Mouse (Mus musculus) forebrain, embryonic 14.5 days (tissue): ENCODE data around the gene Rpl41. TPM values are rescaled to one million over a fixed set of nuclear protein-coding genes. Genes with fewer than 3 reads are reported as not detected.
A peak's percentile ranks its signal among the peaks of the same experiment; 100 is the strongest.
"Not testable (repeated sequence)": the region's sequence is repeated elsewhere in the genome, so short reads cannot be mapped to it uniquely, and the experiment has no call there.

Experiments
- ATAC-seq: fragments of 200-750 bp; cut with Nextera tagmentation; 2 replicates; pipeline ENCODE4 v1.8.0; 2017; ENCODE audit warnings: mild to moderate bottlenecking, moderate library complexity
- DNase-seq: peaks from one replicate; pipeline ENCODE4 v3.0.0-alpha.2; 2015; ENCODE audit warnings: low spot score
- H3K27ac ChIP-seq: fragments of 300-500 bp; sonication (generic); 2 replicates; pipeline ENCODE4 v1.5.1; 2014; ENCODE audit warnings: low read depth, mild to moderate bottlenecking, control low read depth, low read length, moderate library complexity
- H3K27me3 ChIP-seq: fragments of 300-500 bp; sonication (generic); replicated peaks from 2 replicates; pipeline ENCODE4 v1.6.1; 2014; ENCODE audit warnings: low read length, control low read depth, mixed read lengths; ENCODE audit not compliant: control insufficient read depth, insufficient read depth
- H3K36me3 ChIP-seq: fragments of 300-500 bp; sonication (generic); 2 replicates; pipeline ENCODE4 v1.6.1; 2014; ENCODE audit warnings: low read length, control low read depth; ENCODE audit not compliant: control insufficient read depth, insufficient read depth
- H3K4me1 ChIP-seq: fragments of 300-500 bp; sonication (generic); 2 replicates; pipeline ENCODE4 v1.6.1; 2014; ENCODE audit warnings: antibody characterized with exemption, low read length, control low read depth; ENCODE audit not compliant: control insufficient read depth, insufficient read depth
- H3K4me2 ChIP-seq: fragments of 300-500 bp; sonication (generic); 2 replicates; pipeline ENCODE4 v1.6.1; 2014; ENCODE audit warnings: mild to moderate bottlenecking, control low read depth, low read length
- H3K4me3 ChIP-seq: fragments of 300-500 bp; sonication (generic); 2 replicates; pipeline ENCODE4 v1.5.1; 2014; ENCODE audit warnings: low read depth, low read length, control low read depth
- H3K9ac ChIP-seq: fragments of 300-500 bp; sonication (generic); 2 replicates; pipeline ENCODE4 v1.6.1; 2014; ENCODE audit warnings: mild to moderate bottlenecking, low read length, control low read depth, moderate library complexity
- H3K9me3 ChIP-seq: fragments of 300-500 bp; sonication (generic); replicated peaks from 2 replicates; pipeline ENCODE4 v1.6.1; 2016; ENCODE audit warnings: low read length, control low read depth, mixed read lengths; ENCODE audit not compliant: control insufficient read depth
- WGBS: fragments of 180-500 bp; shearing (Covaris S2); extraction: QIAGEN DNeasy Blood & Tissue Kit; methylation state at CpG from one replicate; pipeline ENCODE4 v1.1.7; 2014; 5-methylcytosine and 5-hydroxymethylcytosine counted together
- polyA plus RNA-seq: library from polyadenylated mRNA; unstranded; fragments of >200 nt; fragmentation: Nextera tagmentation; extraction: Ambion mirVana; gene quantifications from 2 replicates; pipeline ENCODE4 v1.2.1, GENCODE M21; 2014

Gene Rpl41
- polyA plus RNA-seq, 1 experiment from 2014 or later, result 3,259 TPM

DNA sequence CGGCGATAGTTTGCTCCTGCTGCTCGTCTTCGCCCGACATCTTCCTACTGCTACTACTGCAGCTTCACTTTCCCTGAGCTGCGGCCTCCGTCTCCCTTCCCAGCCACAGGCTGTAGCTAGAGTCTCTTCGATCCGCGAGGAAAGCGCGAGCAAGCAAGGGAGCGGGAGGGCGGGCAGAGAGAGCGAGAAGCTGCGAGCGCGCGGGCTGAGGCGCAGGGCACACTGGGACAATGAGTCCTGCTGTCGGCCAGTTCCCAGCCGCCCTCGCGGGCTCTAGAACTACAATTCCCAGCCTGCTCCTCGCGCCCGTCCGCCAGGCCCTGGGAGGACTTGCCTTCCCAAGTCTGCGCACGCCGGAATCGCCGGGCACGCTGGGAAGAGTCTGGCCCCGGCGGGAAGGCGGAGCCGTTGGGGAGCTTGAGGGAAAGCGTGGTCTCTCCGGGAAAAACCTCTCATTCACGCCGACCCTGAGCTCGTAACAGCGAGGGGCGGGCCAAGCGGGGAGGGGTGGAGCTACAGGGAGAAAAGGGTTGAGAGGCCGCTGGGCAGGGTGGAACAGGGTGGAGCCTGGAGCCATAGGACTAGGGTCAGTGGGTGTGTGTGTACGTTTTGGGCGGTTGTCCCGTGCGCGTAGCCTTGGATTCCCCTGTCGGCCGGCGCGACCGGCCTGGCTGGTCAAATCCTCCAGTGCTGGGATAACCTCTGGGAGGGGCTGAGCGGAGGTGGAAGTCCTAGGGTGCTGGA lies 16.9 kb upstream of the Rpl41 start, which contains the start of gene Pa2g4:
Pa2g4 (minus strand) TSS at position 200 of the 744 bp plus-strand sequence.
- no peaks in the 10 kb centered on the region for H3K27me3 ChIP-seq
- peak within 1 kb of the TSS; percentile 96 for H3K4me2 ChIP-seq
- H3K4me3 ChIP-seq, result peak within 1 kb of the TSS; percentile 94
- peak; percentile 99 for ATAC-seq
- H3K4me1 ChIP-seq, result peaks cover 11% of the 10 kb centered on the region; the same call in 1 of the 2 replicates
- WGBS, result under 1% methylated on average over 58 of the region's 58 CpGs
- DNase-seq, result peak; percentile 99
- peak within 1 kb of the TSS; percentile 91 for H3K27ac ChIP-seq
- peaks cover 27% of the 10 kb centered on the region for H3K36me3 ChIP-seq
- H3K9ac ChIP-seq, result peak within 1 kb of the TSS; percentile 90
- no peaks in the 10 kb centered on the region for H3K9me3 ChIP-seq

DNA sequence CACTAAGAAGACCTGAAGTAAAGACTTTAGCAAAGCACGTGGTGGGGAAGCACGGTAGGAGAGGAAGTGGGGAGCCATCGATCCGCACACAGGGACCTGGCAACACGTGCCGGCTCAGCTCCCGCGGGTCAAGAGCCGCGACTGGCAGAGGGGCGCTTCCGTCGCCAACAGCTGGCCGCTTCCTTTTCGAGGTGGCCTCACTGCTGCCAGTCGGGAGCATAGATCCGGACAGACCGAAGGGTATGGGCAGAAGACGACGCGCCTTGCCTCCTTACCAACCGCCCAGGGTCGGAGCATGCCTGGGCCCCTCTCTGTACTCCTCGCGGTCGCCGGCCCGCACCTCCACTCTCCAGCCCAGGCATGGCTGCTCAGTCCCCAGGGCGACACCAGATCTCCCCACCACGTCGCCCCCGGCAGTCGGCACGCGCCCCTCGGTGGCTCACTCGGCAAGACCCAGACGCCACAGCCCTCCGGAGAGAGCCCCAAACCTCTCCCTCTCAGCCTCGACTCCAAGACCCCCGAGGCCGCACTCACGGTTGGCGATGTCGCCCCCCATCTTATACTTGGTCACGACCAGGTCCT lies 16.2 kb upstream of the Rpl41 start:
- H3K36me3 ChIP-seq, result peaks cover 34% of the 10 kb centered on the region
- H3K27me3 ChIP-seq, result no peaks in the 10 kb centered on the region
- H3K4me1 ChIP-seq, result peaks cover 11% of the 10 kb centered on the region; the same call in 1 of the 2 replicates
- peak overlapping the region; percentile 91 for H3K27ac ChIP-seq
- no peaks in the 10 kb centered on the region for H3K9me3 ChIP-seq
- peak overlapping the region; percentile 90 for H3K9ac ChIP-seq
- under 1% methylated on average over 46 of the region's 46 CpGs for WGBS
- DNase-seq (peak; percentile 24), ATAC-seq (peak; percentile 45)
- peak overlapping the region; percentile 94 for H3K4me3 ChIP-seq
- peak overlapping the region; percentile 96 for H3K4me2 ChIP-seq

DNA sequence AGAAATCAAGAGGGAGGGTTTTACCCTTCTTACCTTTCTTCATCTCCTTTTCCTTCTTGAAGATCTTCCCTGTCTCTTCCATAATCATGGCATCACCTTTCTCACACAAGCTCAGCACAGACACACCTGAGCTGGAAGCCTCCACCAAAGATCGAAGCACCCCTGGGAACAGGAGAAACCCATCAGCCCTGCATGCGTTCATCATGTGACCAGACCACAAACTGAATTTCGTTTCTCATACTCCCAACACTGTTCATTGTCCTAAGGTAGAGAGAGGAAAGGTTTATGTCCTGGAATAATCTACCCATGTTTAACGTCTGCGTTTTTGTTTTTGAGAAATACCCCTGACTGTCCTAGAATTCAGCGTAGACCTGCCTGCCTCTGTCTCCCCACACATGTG lies 14.4 kb upstream of the Rpl41 start:
- Histone ChIP-seq H3K4me3 (no peak overlapping the region), H3K27me3 (no peaks in the 10 kb centered on the region), H3K9me3 (no peaks in the 10 kb centered on the region), H3K9ac (0 out of 2 replicates have a peak overlapping the region, but pooled peaks have one; percentile 17), H3K27ac (no peak overlapping the region), H3K4me1 (peaks cover 11% of the 10 kb centered on the region; the same call in 1 of the 2 replicates), H3K36me3 (peaks cover 51% of the 10 kb centered on the region), H3K4me2 (peak overlapping the region; percentile 96; the same call in 1 of the 2 replicates)
- 89% methylated on average over 6 of the region's 6 CpGs for WGBS
- no peak for ATAC-seq
- DNase-seq, result no peak

DNA sequence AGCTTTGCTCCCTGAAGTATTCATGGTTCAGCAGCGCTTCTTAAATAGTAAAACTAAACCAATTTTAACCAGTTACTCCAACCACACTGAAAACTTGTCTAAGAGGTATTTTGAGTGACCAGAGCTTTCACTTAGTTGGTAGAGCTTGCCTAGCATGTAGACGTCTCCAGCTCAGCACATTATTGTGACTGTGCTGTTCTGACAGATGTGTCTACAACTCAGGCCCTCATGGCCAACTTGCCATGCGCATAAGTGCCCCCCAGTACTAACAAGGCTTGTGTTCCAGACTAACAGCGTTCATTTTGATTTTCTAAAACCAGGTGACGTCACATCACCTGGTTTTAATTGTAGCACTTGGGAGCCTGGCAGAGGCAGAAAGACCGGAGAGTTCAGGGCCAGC lies 7.9 kb upstream of the Rpl41 start:
- Histone ChIP-seq H3K9ac (no peak overlapping the region), H3K4me2 (no peak overlapping the region), H3K4me1 (no peaks in the 10 kb centered on the region), H3K9me3 (no peaks in the 10 kb centered on the region), H3K27me3 (no peaks in the 10 kb centered on the region), H3K27ac (no peak overlapping the region), H3K36me3 (peaks cover 52% of the 10 kb centered on the region), H3K4me3 (no peak overlapping the region)
- ATAC-seq (no peak), DNase-seq (no peak)
- WGBS, result 84% methylated on average over 6 of the region's 6 CpGs

DNA sequence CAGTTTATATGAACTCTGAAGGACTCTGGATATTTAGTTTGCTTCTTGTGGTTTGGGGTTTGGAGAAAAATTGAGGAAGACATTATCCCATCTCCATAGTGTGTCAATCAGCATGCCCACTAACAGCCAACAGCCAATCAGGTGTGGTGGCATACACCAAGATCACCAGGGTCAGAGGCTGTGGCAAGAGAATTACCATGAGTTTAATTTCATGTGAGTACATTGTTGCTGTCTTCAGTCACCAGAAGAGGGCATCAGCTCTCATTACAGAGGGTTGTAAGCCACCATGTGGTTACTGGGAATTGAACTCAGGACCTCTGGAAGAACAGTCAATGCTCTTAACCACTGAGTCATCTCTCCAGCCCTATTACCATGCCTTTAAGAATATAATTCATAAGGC lies 7.2 kb upstream of the Rpl41 start:
- Histone ChIP-seq H3K4me1 (no peaks in the 10 kb centered on the region), H3K9ac (no peak overlapping the region), H3K27ac (no peak overlapping the region), H3K9me3 (no peaks in the 10 kb centered on the region), H3K4me3 (no peak overlapping the region), H3K36me3 (peaks cover 45% of the 10 kb centered on the region), H3K27me3 (no peaks in the 10 kb centered on the region), H3K4me2 (no peak overlapping the region)
- ATAC-seq (no peak), DNase-seq (no peak)

DNA sequence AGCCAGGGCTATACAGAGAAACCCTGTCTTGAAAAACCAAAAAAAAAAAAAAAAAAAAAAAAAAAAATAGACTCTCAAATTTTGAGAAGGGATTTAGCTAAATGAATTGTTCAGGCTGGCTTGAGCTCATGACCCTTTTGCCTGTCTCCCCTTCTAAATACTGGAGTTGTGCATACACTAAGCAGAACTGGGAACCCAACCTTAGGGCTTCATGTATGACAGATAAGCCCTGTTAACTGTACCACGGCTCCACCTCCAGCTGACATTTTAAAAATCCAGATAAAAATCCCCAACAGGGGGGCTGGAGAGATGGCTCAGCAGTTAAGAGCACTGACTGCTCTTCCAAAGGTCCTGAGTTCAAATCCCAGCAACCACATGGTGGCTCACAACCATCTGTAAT lies 6.5 kb upstream of the Rpl41 start:
- not testable (repeated sequence) for H3K4me2 ChIP-seq, H3K4me1 ChIP-seq, H3K27ac ChIP-seq, ATAC-seq, H3K9ac ChIP-seq, DNase-seq, H3K9me3 ChIP-seq, H3K27me3 ChIP-seq, H3K4me3 ChIP-seq
- WGBS, result 85% methylated on average over 1 of the region's 1 CpGs
- H3K36me3 ChIP-seq, result peaks cover 38% of the 10 kb centered on the region

DNA sequence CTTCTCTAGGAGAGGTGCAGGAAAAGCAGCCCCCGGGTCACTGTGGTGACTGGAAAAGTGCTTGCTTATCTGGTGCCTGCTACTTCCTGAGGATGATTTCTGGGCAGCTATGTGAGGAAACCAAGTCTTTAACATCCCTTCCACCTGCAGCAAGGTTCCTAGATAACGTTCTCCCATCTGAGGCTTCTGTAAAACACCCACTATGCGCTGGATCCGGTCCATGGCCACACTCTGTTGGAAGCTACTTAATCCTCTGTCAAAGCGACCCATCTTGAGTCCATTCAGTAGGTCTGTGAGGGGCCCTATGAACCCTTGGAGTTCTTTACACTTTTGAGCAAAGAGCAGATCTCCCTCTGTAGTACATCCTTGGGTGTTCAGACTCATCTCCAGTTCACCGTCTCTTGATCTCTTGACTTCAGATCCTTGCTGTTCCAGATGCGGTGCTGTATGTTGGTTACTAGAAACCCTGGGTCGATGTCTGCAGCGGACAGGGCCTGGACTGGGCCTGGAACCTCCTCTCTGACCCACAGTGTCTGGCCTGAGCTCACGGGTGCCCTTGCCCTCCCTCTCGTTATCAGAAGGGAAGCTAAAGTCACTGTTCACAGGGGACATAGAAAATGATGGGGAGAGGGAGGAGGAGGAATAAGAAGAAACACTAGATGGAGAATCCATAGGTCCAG lies 1.2 kb upstream of the Rpl41 start:
- not testable (repeated sequence) for H3K4me3 ChIP-seq, H3K4me2 ChIP-seq, H3K27ac ChIP-seq, H3K4me1 ChIP-seq, H3K36me3 ChIP-seq, H3K9me3 ChIP-seq, ATAC-seq, H3K27me3 ChIP-seq, H3K9ac ChIP-seq, DNase-seq
- 93% methylated on average over 11 of the region's 11 CpGs for WGBS

DNA sequence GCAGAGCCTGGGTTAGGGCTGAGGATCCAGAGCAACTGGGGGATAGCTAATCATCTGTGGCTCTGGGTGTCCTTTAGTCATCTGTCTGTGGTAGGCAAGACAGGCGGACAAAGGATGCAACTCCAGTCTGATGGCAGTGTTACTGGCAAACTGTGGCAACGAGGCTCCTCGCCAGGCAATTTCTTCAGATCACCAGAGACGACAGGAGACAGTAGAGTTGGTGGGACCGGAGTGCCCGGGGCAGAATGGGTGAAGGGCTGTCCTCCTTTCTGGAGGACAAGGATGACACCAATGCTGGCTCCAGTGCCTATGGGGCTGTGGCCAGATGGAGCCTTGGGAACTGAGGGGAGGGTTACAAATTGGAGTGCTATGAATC lies 565 bp upstream of the Rpl41 start:
- H3K27ac ChIP-seq, result peak overlapping the region; percentile 29; the same call in 1 of the 2 replicates
- DNase-seq, H3K9me3 ChIP-seq, H3K9ac ChIP-seq, H3K27me3 ChIP-seq, ATAC-seq, H3K4me1 ChIP-seq: not testable (repeated sequence)
- WGBS, result 68% methylated on average over 6 of the region's 6 CpGs
- peak overlapping the region; percentile 87; the same call in 1 of the 2 replicates for H3K4me2 ChIP-seq
- H3K4me3 ChIP-seq, result peak overlapping the region; percentile 63; the same call in 1 of the 2 replicates
- peaks cover 13% of the 10 kb centered on the region for H3K36me3 ChIP-seq
